Mouse (Mus musculus) kidney, postnatal 4 days (tissue): ENCODE data around the gene Mtss1l.

ENCODE experiments used
- DNase-seq, 2 experiments: peaks; one replicate each; pipeline ENCODE4 v3.0.0; 2021; ENCODE audit warnings: mixed read lengths in 2 of 2

Mtss1l gene

DNA sequence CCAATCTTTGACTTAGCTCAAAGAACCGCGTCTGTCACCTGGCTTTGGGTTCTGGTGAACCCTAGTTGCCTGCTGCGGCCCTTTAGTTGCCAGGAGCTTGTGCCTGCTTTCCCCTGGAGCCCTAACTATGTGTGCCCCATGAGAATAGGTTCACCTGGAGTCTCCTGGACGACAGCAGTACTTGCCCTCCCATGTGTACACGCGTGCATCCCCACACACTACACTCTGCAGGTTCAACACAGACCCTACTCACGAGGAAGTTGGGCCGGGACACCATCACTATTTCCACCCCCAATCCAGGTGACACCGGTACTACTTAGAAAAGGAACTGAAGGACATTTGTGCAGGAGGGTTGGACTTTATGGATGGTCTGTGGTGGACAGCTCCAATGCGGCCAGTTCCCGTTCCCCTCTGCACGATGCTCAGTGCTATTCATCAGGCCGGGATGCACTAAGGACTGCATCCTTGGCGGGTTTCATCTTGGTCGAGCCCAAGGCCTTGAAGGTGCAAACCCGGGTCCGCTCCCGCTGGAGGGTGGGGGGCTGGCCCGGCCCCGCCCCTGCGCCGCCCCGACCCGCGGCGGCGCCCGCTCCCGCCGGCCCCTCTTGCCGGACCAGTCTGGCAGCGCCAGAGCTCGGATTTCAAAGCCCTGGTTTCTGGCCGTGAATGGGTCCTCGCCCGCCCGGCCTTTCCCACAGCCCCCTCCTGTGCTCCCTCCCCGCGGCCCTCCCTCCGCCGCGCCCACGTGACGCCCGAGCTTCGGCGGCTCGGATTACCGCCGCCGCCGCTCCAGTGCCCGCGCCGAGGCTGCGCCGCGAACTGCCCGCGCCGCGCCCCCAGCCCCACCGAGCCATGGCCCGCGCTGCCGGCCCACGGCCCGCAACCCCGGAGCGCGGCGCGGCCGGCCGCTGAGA lies at the start of gene Mtss1l:
Gene Mtss1l, plus strand, starts transcription at position 792 of the 914 bp plus-strand sequence.
- DNase-seq = peak; percentile 88 to 94

DNA sequence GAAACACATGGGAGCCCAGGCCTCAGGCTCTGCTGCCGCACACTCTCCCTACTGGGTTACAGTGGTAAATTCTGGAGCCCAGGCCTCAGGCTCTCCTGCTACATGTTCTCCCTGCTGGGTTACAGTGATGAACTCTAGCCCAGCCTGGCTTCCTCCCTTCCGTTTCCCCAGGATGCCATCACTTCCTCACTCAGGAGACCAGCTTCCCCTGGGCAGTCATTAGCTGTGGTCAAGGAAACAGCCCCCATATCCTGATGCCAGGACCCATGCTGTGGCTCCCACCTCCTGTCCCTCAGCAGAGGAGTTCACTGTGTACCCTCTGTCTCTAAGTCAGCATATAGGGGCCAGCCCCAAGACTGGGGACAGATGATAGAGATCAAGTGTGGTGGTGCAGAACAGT lies 49.1 kb upstream of the Mtss1l start:
- DNase-seq = peak; percentile 27 to 50

- DNase-seq = peak; percentile 31 to 44
Measured at GRCm38 (mm10) chr8:110673168-110673567, 48.1 kb upstream of the Mtss1l start.

GRCm38 (mm10) chr8:110674589-110674988 lies 46.7 kb upstream of the Mtss1l start:
- no peak for DNase-seq

GRCm38 (mm10) chr8:110676702-110677101 lies 44.6 kb upstream of the Mtss1l start:
- no peak for DNase-seq

DNA sequence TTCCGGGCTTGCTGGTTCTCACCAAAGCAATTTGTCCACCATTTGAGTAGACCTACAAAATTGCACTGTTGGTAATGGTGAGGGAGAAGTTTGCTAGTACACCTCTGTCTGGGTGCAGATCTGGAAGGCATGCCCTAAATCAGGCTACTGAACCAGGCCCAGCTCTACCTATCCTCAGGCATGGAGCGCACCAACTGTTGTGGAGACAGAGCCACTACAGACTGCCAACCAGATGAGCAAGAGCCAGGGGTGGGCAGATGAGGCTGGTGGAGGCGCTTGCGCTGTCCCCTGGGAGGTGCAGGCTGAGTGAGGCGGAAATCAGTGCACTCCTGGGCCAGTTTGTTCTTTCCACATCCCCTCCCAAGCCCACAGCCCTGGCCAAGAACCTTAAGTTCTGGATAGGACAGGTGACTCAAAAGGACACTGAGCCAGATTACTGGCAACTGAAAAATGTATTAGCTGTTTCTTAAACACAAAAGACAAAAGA lies 44.1 kb upstream of the Mtss1l start:
- DNase-seq = no peak

DNA sequence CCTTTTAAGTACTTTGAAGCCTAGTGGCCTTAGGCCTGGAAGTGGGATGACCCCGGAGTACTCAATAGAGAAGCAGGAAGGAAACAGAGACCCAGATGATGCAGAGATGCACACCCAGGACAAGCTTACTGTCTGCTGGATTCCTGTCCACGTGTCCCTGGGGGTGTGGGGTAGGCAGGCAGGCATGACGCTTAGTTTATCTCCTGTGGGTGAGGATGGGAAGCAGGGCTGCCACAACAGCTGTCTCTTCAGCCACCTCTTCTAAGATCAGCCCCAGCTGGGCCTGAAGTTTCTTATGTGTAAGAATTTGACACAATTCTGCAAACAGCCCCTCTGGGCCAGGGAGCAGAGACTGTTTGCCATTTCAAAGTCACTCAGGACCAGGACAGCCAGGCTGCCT lies 42.3 kb upstream of the Mtss1l start:
- DNase-seq = no peak

DNA sequence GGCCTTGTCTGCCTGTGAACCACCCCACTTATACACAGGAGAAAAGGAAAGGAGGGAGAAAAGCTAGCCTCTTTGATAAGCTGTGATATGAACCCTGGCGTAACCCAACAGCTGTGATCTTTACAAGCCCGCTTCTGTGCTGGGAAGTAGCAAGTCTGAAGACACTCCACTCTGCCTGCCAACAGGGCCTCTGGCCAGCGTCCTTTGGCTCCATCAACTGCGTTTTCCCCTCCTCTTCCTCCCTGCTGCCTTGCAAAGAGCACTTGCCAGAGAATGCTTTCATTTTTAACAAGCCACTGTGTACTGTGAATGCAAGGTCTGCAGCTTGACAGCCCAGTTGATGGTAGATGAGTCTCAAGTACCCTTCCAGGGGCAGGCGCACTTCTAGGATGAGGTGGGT lies 33.5 kb upstream of the Mtss1l start:
- DNase-seq = peak; percentile 73 to 79

GRCm38 (mm10) chr8:110689961-110690360 lies 31.3 kb upstream of the Mtss1l start:
- no peak for DNase-seq

DNA sequence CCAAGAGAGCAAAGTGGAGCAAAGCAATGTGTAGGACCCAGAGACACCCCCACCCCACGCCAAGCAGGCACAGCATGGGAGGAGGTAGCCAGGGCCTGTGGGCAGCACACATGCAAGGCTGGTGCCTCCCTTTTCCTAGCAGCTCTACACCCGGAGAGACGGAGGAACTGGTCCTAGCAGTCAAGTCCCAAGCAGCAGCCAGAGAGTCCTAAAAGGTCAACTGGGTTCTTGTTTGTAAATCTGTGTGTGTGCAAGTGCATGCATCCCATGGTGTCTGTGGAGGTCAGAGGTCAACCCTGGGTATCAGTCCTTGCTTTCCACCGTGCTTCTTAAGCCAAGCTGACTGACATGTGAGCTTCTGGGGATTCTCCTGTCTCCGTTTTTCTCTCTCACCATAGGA lies 27.1 kb upstream of the Mtss1l start:
- no peak for DNase-seq

DNA sequence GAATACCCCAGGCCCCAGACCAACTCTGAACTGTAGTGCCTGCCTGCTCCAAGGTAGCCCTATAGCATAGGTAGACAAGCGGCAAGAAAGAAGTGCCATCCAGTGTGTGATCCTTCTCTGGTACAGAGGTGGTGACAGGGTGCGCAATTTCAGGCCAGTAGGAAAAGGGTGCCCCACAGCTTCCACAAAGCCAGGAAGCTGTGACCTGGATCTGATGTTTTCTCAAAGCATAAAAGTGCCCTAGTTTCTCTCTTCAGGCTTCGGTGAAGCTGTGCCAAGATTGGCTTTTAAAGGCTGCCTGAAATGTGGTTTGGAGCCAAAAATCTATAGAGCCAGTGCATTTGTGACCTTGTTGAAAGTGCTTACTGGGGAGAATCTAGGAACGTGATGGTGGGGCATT lies 26.4 kb upstream of the Mtss1l start:
- no peak for DNase-seq

- DNase-seq = no peak
Measured at GRCm38 (mm10) chr8:110695431-110695830, 25.8 kb upstream of the Mtss1l start.

DNA sequence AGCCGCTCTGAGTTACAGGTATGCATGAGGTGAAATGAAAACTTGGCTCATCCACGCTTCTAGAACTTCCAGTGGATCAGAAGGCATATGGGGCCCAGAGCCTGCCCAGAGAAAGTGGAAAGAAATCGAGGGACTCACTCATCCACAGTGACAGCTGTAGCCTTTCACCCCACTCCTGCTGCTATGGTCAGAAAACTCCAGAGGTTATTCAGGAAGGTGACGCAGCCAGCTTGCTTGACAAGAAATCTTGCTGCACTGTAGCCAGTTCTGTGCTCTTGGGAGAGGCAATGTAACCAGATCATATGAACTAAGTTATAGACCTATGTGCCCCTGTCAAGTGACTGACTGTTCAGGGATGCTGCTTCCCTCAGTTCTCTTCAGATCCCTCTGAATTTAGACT lies 25.2 kb upstream of the Mtss1l start:
- no peak for DNase-seq

DNA sequence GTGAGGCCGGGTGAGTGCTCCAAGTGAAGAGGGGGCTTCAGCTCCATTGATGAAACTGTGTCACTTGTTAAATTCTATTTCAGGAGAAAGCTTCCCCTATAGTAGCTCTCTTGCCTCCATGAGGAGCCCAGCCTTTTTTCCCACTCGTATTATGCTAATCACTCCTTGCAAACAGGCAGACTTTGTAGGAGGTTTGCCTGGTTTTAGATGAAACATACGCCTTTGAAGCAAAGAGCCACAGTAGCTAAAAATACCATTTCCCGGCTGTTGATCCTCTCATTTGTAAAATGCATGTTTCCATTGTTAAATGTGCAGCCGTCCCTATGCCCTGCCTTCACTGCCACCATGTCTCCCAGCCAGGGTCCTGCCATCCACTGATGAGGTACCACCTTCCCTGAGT lies 23.7 kb upstream of the Mtss1l start:
- no peak for DNase-seq

DNA sequence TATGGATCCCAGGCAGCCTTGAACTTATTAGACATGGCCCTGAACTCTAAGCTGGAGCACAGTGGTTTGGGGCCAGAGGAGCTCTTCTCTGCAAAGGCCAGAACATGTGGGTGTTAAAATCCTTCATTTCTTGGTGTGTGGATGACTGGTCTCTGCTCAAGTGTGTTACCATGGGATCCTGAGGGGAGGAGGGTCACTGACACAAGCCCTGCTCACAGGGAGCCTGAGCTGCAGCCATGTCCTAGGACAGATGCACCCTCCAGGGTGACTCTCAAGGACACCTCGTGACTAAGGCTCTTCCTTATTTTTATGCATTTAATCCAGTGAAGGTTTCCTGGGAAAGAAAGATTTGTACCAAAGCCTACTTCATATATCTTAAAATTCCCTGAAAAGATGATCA lies 23.2 kb upstream of the Mtss1l start:
- DNase-seq = no peak

GRCm38 (mm10) chr8:110699501-110699900 lies 21.8 kb upstream of the Mtss1l start:
- no peak for DNase-seq

DNA sequence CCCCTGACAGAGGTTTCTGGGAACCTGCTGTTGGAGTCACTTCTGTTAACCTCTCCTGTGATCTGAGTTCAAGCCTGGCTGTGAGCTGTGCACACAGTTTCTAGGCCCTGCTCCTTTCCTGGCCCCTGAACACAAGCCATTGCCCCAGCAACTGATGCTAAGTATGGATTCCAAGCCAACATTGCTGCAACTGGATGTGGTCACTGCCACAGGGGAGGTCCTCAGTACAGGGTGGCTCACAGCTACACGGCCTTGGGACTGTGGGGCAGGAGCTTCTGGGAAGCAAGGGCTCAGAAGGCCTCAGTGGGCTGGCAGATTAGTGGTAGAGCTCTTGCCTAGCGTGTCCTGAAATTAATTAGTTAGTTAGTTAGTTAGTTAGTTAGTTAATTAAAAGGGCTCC lies 20.7 kb upstream of the Mtss1l start:
- DNase-seq = no peak

- DNase-seq = peak; percentile 72 to 81
Measured at GRCm38 (mm10) chr8:110702636-110703459, 18.4 kb upstream of the Mtss1l start.

DNA sequence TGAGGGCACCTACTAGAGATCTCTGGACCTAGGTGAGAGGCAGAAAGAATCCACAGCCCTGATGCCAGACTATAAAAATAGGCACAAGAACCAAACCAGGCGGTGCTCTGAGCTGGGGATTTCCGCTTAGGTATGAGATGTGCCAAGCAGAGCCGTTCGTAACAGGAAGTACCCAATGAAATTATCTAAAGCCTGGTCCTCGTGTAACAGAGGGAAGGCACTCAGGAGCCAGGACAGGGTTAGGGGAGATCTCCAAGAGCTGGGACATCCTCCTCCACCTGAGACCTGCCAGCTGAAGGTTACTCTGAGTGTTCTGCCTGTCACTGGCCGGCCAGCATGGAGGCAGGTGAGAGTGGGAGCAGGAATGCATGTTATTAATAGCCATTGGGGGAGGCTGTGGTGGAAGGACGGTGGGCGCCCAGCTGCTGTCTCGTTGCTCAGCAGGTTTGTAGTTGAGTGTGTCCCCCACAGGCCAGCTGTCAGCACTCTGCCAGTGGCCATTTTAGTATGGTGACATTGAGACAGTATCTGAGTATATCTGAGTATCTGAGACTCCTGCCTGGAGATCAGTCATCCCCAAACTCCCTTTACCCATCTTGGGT lies 17.7 kb upstream of the Mtss1l start:
- no peak for DNase-seq

GRCm38 (mm10) chr8:110704103-110704502 lies 17.2 kb upstream of the Mtss1l start:
- DNase-seq = no peak

DNA sequence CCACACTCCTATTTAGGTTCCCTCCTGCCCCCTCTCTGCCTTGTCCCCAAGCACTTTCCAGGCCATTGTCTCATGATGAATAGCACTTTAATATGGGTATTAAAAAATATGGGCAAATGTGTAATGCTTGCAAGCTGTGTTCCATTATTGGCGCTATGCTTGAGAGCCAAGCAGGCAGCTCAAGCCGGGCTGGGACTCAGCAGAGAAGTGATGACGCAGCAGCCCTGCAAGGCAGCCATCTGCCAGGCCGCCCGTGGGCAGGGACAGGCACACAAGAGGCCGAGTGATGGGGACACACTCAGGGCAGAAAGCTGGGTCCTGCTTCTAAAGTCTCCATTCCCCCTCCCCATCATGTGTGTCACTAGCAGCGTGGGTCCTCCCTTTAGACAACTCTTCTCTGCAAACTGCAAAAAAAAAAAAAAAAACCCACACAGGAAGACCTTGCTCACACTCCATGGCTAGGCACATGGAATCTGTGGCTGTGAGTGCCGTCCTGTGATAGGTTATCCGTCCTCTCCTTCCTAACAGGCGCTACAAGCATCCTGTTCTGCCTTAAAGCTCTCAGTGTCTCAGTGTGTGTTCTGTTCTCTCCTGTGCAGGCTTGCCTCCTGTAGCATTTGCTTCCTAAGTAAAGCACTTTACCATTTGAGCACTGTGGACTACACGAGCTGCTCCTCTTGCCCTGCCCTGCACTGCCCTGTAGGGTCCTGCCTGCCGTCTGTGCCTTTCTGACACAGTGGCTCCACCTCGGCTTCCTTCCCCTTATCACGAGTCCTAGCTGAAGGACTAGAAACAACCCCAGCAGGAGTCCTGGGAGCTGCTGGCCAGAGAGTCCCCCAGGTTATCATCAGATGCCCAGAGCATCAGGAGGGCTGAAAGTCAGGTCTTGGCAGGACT lies 15.6 kb upstream of the Mtss1l start:
- no peak for DNase-seq

- no peak for DNase-seq
Measured at GRCm38 (mm10) chr8:110706288-110706870, 14.9 kb upstream of the Mtss1l start.
